Mouse (Mus musculus) ZHBTc4 (cell line): ENCODE measurements around the gene Ssc4d.

Experiments
- DNase-seq: peaks from one replicate; pipeline ENCODE4 v3.0.0-alpha.2; 2011; ENCODE audit warnings: low read depth, low spot score

Gene Ssc4d

DNA sequence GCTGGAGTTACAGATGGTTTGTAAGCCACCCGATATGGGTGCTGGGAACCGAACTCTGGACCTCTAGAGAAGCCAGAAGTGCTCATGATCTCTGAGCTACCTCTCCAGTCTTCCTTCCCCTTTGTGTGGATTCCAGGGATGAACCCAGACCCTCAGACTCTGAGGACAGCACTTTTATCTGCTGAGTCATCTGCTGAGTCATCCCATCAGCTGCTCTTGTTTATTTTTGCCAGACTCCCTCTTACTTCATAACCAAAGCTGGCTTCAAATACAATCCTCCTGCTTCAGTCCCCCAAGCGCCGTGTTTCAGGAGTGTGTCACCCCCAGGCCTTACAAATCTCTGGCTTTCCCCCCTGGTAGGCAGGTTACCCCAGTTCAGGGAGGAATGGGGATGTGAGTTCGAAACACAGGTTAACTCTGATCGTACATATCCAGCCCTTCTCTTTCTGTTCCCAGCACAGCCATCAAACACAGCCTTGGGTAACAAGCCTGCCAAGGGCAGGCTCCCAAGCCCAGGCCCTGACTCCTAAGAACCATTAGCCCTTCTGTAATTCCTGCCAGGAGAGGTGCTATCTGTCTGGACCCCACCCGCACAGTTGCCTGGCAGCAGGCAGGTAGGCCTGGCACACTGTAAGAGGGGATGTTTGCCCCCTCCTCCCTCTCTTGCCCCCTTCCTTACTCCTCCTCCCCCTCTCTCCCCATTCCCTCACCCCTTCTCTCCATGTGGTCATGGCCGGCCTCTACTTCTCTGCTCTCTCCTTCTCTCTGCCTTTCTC, 1.8 kb upstream of the Ssc4d start:
- peak; percentile 48 for DNase-seq

DNA sequence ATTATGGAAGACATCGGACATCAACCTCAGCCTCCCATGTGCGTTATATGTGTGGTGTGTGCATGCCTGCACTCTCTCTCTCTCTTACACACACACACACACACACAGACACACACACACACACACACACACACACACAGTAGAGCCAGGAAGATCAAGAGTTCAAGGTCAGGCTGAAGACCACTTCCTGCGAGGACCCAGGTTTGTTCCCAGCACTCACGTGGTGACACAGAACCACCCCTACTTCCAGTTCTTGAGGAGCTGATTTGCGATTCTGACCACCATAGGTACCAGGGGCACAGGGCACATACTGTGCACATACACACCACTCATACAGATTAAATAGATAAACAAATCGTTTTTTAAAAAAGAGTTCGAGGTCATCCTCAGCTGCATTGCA, 2.5 kb downstream of the Ssc4d start:
- peak; percentile 31 for DNase-seq

DNA sequence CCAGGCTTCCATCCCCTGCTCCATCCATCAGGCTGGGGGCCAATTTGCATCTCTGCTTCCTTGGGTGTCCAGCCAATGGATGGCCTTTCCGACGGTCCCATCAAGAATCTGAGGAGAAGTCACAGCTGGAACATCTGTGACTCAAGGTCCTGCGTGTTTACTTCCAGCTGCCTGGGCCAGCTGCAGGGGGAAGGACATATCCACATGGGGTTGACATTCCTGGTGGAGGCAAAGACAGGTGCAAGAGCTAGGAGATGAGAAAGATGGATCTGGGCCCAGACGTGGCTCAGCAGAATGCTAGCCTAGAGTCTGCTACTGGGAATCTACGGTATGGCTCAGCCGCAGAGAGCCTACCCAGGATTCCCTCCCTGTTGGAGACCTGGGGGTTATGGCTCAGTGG, 4.1 kb downstream of the Ssc4d start:
- DNase-seq, result no peak

DNA sequence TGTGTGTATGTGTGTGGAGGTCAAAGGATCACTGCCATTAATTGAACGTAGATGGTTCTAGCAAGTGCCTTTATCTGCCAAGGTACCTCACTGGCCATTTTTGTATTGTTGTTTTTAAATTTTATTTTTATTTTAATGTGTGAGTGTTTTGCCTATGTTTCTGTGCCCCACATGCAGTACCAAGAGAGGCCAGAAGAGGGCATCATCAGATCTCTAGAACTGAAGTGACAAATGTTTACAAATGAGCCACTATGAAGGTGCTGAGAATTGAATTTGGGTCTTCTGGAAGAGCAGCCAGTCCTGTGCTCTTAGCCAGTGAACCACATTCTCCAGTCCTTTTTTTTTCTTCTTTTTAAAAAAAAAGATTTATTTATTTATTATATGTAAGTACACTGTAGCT, 5.5 kb downstream of the Ssc4d start:
- DNase-seq, result peak; percentile 80

GRCm38 (mm10) chr5:135966866-135967265, 7.5 kb downstream of the Ssc4d start:
- DNase-seq, result peak; percentile 82

- DNase-seq, result peak; percentile 67
Observed at GRCm38 (mm10) chr5:135965501-135965930, 8.8 kb downstream of the Ssc4d start.

DNA sequence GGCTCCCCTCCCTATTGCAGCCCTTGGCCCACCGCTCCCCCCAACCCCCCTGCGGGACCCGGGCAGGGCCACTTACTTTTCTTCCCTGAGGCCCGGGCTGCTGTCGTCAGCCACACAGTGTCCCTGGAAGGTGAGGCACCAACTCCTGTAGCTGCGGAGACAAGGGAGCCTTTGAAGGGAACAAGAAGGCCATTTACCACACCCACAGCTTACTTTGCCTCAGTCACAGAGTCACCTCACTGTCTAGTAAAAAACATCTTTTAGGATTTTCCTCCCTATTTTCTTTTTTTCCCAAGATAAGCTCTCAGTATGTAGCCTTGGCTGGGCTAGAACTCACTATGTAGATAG, 11.1 kb downstream of the Ssc4d start:
- DNase-seq, result peak; percentile 55

GRCm38 (mm10) chr5:135962492-135963279, 11.6 kb downstream of the Ssc4d start:
- peak; percentile 100 for DNase-seq

- DNase-seq, result no peak
Observed at GRCm38 (mm10) chr5:135962125-135962491, 12.2 kb downstream of the Ssc4d start.

- DNase-seq, result no peak
Observed at GRCm38 (mm10) chr5:135960909-135961635, 13.3 kb downstream of the Ssc4d start.

DNA sequence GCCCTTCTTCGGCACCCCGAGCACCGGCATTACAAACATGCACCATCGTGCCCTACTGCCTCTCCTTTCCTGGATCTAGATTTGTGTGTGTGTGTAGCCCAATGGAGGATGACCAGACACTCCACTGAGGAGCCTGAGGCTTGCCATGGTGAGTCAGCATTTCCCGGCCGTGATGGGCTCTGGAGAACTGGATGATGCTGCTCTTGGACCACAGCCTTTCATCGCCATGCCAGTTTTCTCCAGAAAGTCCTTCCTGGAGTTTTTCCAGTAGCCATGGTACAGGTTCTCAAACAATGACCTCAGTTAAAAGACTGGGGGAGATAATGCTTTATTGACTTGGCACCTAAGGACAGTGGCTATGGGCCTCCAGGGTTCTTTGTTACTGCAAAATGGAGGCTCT, 14.4 kb downstream of the Ssc4d start:
- DNase-seq, result peak; percentile 32

GRCm38 (mm10) chr5:135958367-135958766, 16.0 kb downstream of the Ssc4d start:
- DNase-seq, result peak; percentile 18

DNA sequence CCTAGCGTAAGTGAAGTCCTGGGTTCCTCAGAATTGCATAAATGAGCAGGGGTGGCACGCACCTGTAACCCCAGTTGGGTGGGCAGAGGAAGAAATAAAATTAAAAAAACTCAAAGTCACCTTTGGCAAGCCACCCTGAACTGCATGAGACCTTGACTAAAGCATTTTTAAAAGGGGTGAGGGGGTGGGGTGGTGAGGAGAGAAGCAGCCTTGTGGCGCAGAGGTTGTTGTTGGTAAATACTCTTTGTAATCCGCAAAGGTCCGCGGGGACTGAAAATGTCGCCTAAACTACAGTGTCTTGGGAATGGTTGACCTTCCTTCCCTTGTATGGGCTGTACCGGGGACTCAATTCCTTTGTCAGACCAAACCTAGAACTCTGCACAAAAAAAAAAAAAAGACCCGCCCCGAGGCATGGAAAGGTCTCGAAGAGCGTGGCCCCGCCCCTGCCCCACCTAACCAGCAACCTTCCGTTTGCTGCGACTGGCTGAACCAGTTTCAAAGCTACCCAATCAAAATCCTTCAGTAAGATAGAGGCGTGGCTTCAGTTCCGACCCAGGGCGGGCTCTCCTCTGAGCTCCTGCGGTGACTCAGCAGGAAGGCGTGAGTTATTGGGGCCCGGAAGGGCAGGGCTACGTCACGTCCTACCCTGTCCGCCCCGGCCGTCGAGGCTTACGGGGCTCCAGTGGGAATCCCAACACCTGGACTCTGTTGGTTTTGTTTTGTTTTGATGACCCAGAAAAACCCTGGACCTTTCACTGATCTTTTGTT, 16.9 kb downstream of the Ssc4d start:
- peak; percentile 100 for DNase-seq

DNA sequence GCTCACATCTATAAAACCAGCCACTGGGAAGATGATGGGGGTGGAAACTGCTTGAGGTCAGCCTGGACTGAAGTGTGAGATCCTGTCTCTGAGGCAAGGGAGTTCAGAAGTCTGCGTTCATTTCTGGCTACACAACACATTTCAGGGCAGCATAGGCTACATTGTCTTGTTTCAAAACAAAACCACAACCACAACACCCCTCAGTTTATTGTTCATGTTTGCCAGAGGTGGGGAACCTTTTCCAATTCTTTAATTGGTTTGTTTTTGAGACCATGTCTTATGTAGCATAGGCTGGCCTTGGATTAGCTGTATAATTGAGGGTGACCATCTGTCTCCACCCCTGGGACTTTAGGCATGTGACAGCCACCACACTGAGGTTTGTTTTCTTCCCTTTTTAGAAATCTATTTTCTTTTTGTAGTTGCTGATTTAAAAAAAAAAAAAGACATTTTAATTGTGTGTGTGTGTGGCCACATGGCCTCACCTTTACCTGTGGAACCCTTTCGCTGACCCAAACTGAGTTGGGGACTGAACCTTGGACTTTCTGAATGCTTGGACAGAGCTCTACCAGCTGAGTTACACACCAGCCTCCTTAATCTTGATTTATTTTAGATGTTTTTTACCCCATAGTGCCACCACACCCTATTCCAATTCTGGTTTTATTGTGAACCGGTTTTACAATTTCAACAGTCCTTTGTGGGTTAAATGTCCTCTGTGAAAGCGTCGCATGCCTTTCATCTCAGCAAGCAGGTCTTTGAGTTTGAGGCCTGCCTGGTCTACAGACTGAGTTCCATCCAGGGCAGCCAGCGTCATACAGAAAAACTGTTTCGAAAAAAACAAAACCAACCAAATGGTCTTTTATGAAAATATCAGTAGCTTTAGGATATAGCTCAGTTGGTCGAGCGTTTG, 17.8 kb downstream of the Ssc4d start:
- DNase-seq, result peak; percentile 38

- DNase-seq, result no peak
Observed at GRCm38 (mm10) chr5:135952830-135953229, 21.5 kb downstream of the Ssc4d start.

DNA sequence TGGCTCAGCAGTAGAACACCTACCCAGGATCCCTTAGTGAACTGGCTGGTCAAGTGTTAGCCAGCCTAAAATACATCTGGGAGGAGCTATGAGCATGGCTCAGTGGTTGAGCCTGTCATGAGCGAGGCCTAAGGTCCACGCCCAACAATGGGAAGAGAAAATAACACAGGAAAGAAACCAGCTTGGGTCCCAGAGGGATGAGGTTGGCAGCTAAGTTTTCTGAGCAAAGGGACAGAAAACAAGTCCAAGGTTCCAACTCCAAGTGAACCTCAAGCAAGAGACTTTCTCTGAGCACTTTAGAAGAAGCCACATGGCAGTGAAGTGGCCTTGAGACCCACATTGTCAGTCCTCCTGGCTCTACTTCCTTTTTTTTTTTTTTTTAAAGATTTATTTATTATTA, 22.7 kb downstream of the Ssc4d start:
- DNase-seq, result no peak

- DNase-seq, result peak; percentile 70
Observed at GRCm38 (mm10) chr5:135950710-135951412, 23.5 kb downstream of the Ssc4d start.

DNA sequence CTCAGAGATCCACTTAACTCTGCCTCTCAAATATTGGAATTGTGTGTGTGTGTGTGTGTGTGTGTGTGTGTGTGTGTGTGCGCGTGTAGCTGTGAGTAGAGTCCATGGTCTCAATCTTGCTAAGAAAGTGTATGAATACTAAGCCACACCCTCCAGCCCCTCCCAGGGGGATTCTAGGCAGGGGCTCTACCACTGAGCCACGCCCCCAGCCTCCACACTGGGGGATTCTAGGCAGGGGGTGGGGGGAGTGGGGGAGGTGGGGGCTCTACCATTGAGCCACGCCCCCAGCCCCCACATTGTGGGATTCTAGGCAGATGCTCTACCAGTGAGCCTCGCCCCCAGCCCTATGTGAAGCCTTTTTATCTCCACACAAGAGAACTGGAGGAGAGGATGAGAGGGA, 27.7 kb downstream of the Ssc4d start:
- peak; percentile 86 for DNase-seq

GRCm38 (mm10) chr5:135945916-135946408, 28.4 kb downstream of the Ssc4d start:
- DNase-seq, result peak; percentile 70

- DNase-seq, result no peak
Observed at GRCm38 (mm10) chr5:135942710-135943109, 31.6 kb downstream of the Ssc4d start.
